Mouse (Mus musculus) heart, postnatal 25 days (tissue): ENCODE measurements around the gene Ppp1r18. TPM values are rescaled to one million over a fixed set of nuclear protein-coding genes. Genes with fewer than 3 reads are reported as not detected.

Experiments used
- DNase-seq: peaks from one replicate; pipeline ENCODE4 v3.0.0; 2022; ENCODE audit warnings: low spot score
- intact Hi-C: fragments of 180-260 bp; cut with DNase I; formaldehyde crosslinking; loops from one replicate; pipeline ENCODE4 v1.15.1; 2025
- microRNA-seq: library from miRNA; unstranded; fragments of <30 nt; microRNA quantifications from one replicate; pipeline ENCODE4 v1.2.0, GENCODE M21; 2022
- total RNA-seq, 2 experiments: library from RNA; stranded (reverse); gene quantifications; 2 replicates each; pipeline ENCODE4 v1.2.3; 2021

Gene Ppp1r18
- total RNA-seq, 2 experiments from 2014 or later, result 11.9 to 16.6 TPM

DNA sequence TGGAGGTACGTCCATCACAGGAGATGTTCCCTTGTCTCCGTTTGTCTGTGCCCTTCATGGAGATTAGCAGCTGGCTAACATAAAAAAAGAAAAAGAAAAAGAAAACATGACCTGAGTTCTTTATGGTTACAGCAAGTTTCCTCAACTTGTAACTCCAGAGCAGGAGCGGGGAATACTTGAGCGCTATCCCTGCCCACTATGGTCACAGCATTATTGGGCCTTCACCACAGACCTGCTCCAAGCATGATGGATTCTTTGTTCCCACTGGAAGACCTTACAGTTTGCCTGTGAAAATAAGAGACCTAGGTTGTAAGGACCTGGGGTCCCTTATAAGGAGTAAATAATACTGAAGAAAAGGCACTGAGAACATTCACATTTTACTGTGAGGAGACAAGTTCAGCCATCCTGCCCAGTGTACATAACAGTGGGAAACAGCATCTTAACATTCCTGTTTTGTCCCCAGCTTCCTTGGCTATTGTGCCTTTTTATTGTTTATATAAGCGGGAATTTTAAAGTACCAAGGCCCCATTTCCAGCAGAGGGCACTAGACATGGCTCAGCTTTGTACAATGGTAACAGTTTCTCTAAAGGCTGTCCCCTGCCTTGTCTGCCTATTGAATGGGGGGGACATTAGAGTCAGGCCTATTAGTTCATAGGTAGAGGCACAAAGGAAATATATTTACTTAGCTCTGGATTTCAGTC, 55.6 kb downstream of the Ppp1r18 start:
- DNase-seq, result no peak
- intact Hi-C loops, result loop anchor here (2.0 to 5.0 kb wide), 2 partner anchors 48 to 61 kb away; partner anchors contain the start of genes Abcf1 and Prr3

- no peak for DNase-seq
- intact Hi-C loops, result loop anchor here (2.0 to 5.0 kb wide), 2 partner anchors 47 to 61 kb away; partner anchors contain the start of genes Abcf1 and Prr3
Observed at GRCm38 (mm10) chr17:35921710-35922109, 56.3 kb downstream of the Ppp1r18 start.

DNA sequence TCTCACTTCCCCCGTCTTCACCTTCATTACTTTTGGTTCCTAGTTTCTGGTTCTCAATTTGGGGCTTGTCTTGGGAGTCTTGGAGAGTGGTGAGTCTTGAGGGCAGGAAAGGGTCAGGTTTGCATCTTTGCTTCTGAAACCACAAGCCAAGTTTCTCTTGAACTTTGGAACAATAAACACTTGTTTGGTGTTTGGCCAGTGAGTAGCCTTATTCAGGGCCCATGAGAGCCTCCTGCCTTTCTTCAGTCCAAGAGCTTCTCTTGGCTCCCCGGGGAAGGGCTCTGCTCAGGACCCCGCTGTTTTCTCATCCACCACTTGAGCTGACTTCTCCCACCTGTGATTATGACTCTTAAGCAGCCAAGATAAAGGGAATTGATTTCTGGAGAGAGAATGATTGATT, 57.2 kb downstream of the Ppp1r18 start:
- no peak for DNase-seq
- intact Hi-C loops, result loop anchor here (5.0 kb wide), 1 partner anchor 60 kb away; the partner anchor contains the start of gene Prr3

DNA sequence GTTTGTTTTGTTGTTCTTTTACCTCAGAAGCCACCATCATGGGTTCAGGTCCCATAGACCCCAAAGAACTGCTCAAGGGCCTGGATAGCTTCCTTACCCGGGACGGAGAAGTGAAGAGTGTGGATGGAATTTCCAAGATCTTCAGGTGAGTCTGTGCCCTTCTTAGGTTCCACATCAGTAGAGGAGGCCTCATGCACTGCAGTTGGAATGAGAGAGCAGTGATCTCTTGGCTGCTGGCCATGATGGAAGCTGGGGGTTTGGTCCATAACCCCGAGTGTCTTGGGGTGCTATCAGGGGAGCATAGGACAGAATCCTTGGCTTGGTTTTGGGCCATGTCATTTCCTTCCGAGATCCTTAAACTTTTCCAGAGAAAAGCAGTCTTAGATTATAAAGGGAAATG, 57.9 kb downstream of the Ppp1r18 start:
- intact Hi-C loops, result loop anchor here (5.0 kb wide), 1 partner anchor 59 kb away; the partner anchor contains the start of gene Prr3
- DNase-seq, result no peak

Small RNA genes within 50 kb of the gene (microRNA-seq; reads per million reads assigned to microRNA genes)
- gene Gm28033, result 0.83 reads per million
- gene Mir1894, result not detected

Other genes with a start within 250 kb of the Ppp1r18 start
- gene Gm9573, start 239.0 kb upstream of the Ppp1r18 start, total RNA-seq, result not detected
- gene Mucl3, start 221.9 kb upstream of the Ppp1r18 start, total RNA-seq, result not detected
- 10 to 100 TPM; 32.3 TPM for gene Vars2, start 198.0 kb upstream of the Ppp1r18 start, total RNA-seq
- gene Gtf2h4, start 191.9 kb upstream of the Ppp1r18 start, total RNA-seq, result 10 to 100 TPM; 17.5 to 18.3 TPM
- 10 to 100 TPM; 33.1 to 41.7 TPM for gene Ddr1, start 161.0 kb upstream of the Ppp1r18 start, total RNA-seq
- gene Ier3, start 43.9 kb upstream of the Ppp1r18 start, total RNA-seq, result 10 to 100 TPM; 21.7 to 39.7 TPM
- gene Flot1, start 42.4 kb upstream of the Ppp1r18 start, total RNA-seq, result 100 to 1,000 TPM; 125 to 141 TPM
- gene Tubb5, start 27.3 kb upstream of the Ppp1r18 start, total RNA-seq, result 100 to 1,000 TPM; 102 to 103 TPM
- gene Mdc1, start 24.1 kb upstream of the Ppp1r18 start, total RNA-seq, result 10 to 100 TPM; 11.8 to 14.6 TPM
- 1 to 10 TPM; 2.3 to 2.8 TPM for gene Nrm, start 4.3 kb upstream of the Ppp1r18 start, total RNA-seq
- 10 to 100 TPM; 19.2 to 20.1 TPM for gene Dhx16, start 14.2 kb downstream of the Ppp1r18 start, total RNA-seq
- 100 to 1,000 TPM; 112 to 116 TPM for gene 2310061I04Rik, start 31.8 kb downstream of the Ppp1r18 start, total RNA-seq
- 1 to 10 TPM; 7.7 TPM for gene Atat1, start 44.5 kb downstream of the Ppp1r18 start, total RNA-seq
- 10 to 100 TPM; 51.7 to 55.3 TPM for gene Mrps18b, start 50.8 kb downstream of the Ppp1r18 start, total RNA-seq
- 10 to 100 TPM; 30.4 to 34.5 TPM for gene Ppp1r10, start 50.8 kb downstream of the Ppp1r18 start, total RNA-seq
- 10 to 100 TPM; 64.2 to 66.6 TPM for gene Abcf1, start 104.2 kb downstream of the Ppp1r18 start, total RNA-seq
- 10 to 100 TPM; 26.4 to 26.6 TPM for gene Gnl1, start 114.3 kb downstream of the Ppp1r18 start, total RNA-seq
- 1 to 10 TPM; 3.8 to 4.4 TPM for gene Prr3, start 114.6 kb downstream of the Ppp1r18 start, total RNA-seq
- gene H2-T24, start 155.0 kb downstream of the Ppp1r18 start, total RNA-seq, result 1 to 10 TPM; 7.4 to 7.5 TPM
- gene H2-T23, start 167.3 kb downstream of the Ppp1r18 start, total RNA-seq, result 10 to 100 TPM; 20.2 to 25.6 TPM
- 1 to 10 TPM; 7.4 to 7.8 TPM for gene H2-T22, start 177.2 kb downstream of the Ppp1r18 start, total RNA-seq
- not detected for gene Gm6034, start 177.4 kb downstream of the Ppp1r18 start, total RNA-seq
- 1 to 10 TPM; 2.6 to 2.9 TPM for gene Gm11127, start 192.8 kb downstream of the Ppp1r18 start, total RNA-seq